Mouse (Mus musculus) megakaryocyte, embryonic 14.5 days (primary cell): ENCODE results near the gene Phkg1.

Source experiments
- FLI1 ChIP-seq: IDR thresholded peaks from 2 replicates; pipeline ENCODE4 v1.6.1; 2012; ENCODE audit warnings: low read length, inconsistent platforms, mixed read lengths
- GATA1 ChIP-seq: IDR thresholded peaks from 3 replicates; pipeline ENCODE4 v1.6.1; 2012; ENCODE audit warnings: mixed read lengths, low read length, inconsistent platforms, borderline replicate concordance

GRCm38 (mm10) chr5:129878946-129879345 lies 19.4 kb downstream of the Phkg1 start:
- no peak for TF ChIP-seq GATA1
- TF ChIP-seq FLI1 = no peak
